Mouse (Mus musculus) cerebellum, adult 2 months (tissue): ENCODE measurements around the gene Itln1. TPM values are rescaled to one million over a fixed set of nuclear protein-coding genes. Genes with fewer than 3 reads are reported as not detected.

Experiments used
- DNase-seq, 2 experiments: peaks; one replicate each; pipeline ENCODE4 v3.0.0; 2021
- H3K27ac ChIP-seq: fragments of 200-500 bp; 2 replicates; pipeline ENCODE4 v1.5.1; 2012; ENCODE audit warnings: low read length, control low read depth, inconsistent platforms; ENCODE audit not compliant: insufficient read depth
- H3K27me3 ChIP-seq: fragments of 200-500 bp; 2 replicates; pipeline ENCODE4 v1.6.1; 2012; ENCODE audit warnings: inconsistent platforms, mild to moderate bottlenecking, low read length, moderate library complexity; ENCODE audit not compliant: control insufficient read depth, insufficient read depth
- H3K4me1 ChIP-seq: fragments of 200-500 bp; 2 replicates; pipeline ENCODE4 v1.6.1; 2011; ENCODE audit warnings: low read length; ENCODE audit not compliant: control insufficient read depth, insufficient read depth
- H3K4me3 ChIP-seq: fragments of 200-500 bp; replicated peaks from 2 replicates; pipeline ENCODE3; 2011; ENCODE audit warnings: mild to moderate bottlenecking, low read depth, low read length, control low read depth; ENCODE audit not compliant: insufficient read depth
- CTCF ChIP-seq: fragments of 200-500 bp; IDR thresholded peaks from 2 replicates; pipeline ENCODE4 v1.5.1; 2011; ENCODE audit warnings: low read depth, mild to moderate bottlenecking, control low read depth, low read length, moderate library complexity, borderline replicate concordance; ENCODE audit not compliant: insufficient read depth
- POLR2A ChIP-seq: fragments of 200-500 bp; IDR thresholded peaks from 2 replicates; pipeline ENCODE4 v1.6.1; 2011; ENCODE audit warnings: low read length, control low read depth, borderline replicate concordance; ENCODE audit not compliant: insufficient read depth
- WGBS: fragments of 180-500 bp; shearing (Covaris S2); methylation state at CpG from one replicate; pipeline ENCODE4 v1.1.7; 2018; 5-methylcytosine and 5-hydroxymethylcytosine counted together
- polyA plus RNA-seq: library from polyadenylated mRNA; depleted of rRNA; stranded (reverse); fragments of >200 nt; gene quantifications from 2 replicates; pipeline ENCODE4 v1.2.3, GENCODE M21; 2012

Itln1 gene
- polyA plus RNA-seq, 1 experiment, result not detected

GRCm38 (mm10) chr1:171499856-171500255 is 35.2 kb downstream of the Itln1 start:
- Histone ChIP-seq H3K4me1 (no peaks in the 10 kb centered on the region), H3K4me3 (no peak overlapping the region), H3K27ac (no peak overlapping the region), H3K27me3 (no peaks in the 10 kb centered on the region)
- DNase-seq, result no peak
- no peak for TF ChIP-seq POLR2A
- TF ChIP-seq CTCF, result no peak
- 78% methylated on average over 5 of the region's 5 CpGs for WGBS

GRCm38 (mm10) chr1:171495371-171495770 is 39.7 kb downstream of the Itln1 start:
- Histone ChIP-seq H3K4me3 (no peak overlapping the region), H3K4me1 (no peaks in the 10 kb centered on the region), H3K27me3 (no peaks in the 10 kb centered on the region), H3K27ac (no peak overlapping the region)
- DNase-seq, result no peak
- WGBS, result 90% methylated on average over 6 of the region's 6 CpGs
- no peak for TF ChIP-seq CTCF
- no peak for TF ChIP-seq POLR2A

- H3K27me3 ChIP-seq, result no peaks in the 10 kb centered on the region
- H3K4me3 ChIP-seq, result no peak overlapping the region
- no peak overlapping the region for H3K27ac ChIP-seq
- no peaks in the 10 kb centered on the region for H3K4me1 ChIP-seq
- WGBS, result 91% methylated on average over 13 of the region's 13 CpGs
- no peak for DNase-seq
- TF ChIP-seq CTCF, result no peak
- no peak for TF ChIP-seq POLR2A
Observed at GRCm38 (mm10) chr1:171494241-171494640, 40.9 kb downstream of the Itln1 start.

- H3K27ac ChIP-seq, result no peak overlapping the region
- no peak overlapping the region for H3K4me3 ChIP-seq
- H3K27me3 ChIP-seq, result no peaks in the 10 kb centered on the region
- 29% methylated on average over 2 of the region's 2 CpGs for WGBS
- no peaks in the 10 kb centered on the region for H3K4me1 ChIP-seq
- DNase-seq, result peak; percentile 61 to 76
- TF ChIP-seq CTCF (peak; percentile 85), POLR2A (no peak)
Observed at GRCm38 (mm10) chr1:171478968-171479367, 56.1 kb downstream of the Itln1 start.

- Histone ChIP-seq H3K27me3 (no peaks in the 10 kb centered on the region), H3K4me3 (peak overlapping the region; percentile 14), H3K27ac (no peak overlapping the region), H3K4me1 (no peaks in the 10 kb centered on the region)
- WGBS, result 67% methylated on average over 27 of the region's 27 CpGs
- peak in 1 of 2 experiments; percentile 20 for DNase-seq
- TF ChIP-seq CTCF (no peak), POLR2A (no peak)
Observed at GRCm38 (mm10) chr1:171477758-171478545, 57.1 kb downstream of the Itln1 start.

- Histone ChIP-seq H3K4me3 (no peak overlapping the region), H3K27ac (no peak overlapping the region), H3K4me1 (no peaks in the 10 kb centered on the region), H3K27me3 (no peaks in the 10 kb centered on the region)
- DNase-seq, result no peak
- WGBS, result 71% methylated on average over 8 of the region's 8 CpGs
- TF ChIP-seq POLR2A, result no peak
- no peak for TF ChIP-seq CTCF
Observed at GRCm38 (mm10) chr1:171477123-171477522, 58.0 kb downstream of the Itln1 start.

GRCm38 (mm10) chr1:171473920-171474640 is 61.0 kb downstream of the Itln1 start:
- WGBS, result 76% methylated on average over 9 of the region's 9 CpGs
- Histone ChIP-seq H3K4me1 (no peaks in the 10 kb centered on the region), H3K27ac (no peak overlapping the region), H3K4me3 (no peak overlapping the region), H3K27me3 (no peaks in the 10 kb centered on the region)
- TF ChIP-seq CTCF (no peak), POLR2A (no peak)
- no peak for DNase-seq
